Mouse (Mus musculus) gastrocnemius, adult 18-20 months (tissue): ENCODE measurements at regions not wholly inside any gene's neighbourhood (a gene's known extent, or its start where the extent isn't known, plus 50 kb on each side); places are given as distances from the start of the nearest gene placed in this dataset.

Experiments used
- DNase-seq: peaks from one replicate; pipeline ENCODE4 v3.0.0; 2021; ENCODE audit warnings: low spot score

DNA sequence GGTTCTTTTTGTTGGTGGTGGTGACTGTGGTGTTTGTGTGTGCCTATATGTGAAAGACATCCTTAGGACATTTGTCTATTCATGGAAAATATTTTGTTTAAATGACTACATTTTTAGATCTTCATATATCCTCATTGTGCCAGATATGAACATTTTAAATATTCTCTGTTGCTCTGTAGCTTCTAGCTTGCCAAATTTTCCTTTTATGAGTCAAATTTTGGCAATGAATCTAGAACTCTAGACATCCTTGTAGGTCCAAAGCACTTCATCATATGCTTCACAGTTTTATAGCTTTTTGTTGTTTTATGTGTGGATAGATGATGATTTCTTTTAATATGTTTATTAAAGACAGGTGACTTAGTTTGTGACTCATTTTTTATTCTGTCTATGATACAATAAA, 229.4 kb upstream of the Ano5 start:
- no peak for DNase-seq

DNA sequence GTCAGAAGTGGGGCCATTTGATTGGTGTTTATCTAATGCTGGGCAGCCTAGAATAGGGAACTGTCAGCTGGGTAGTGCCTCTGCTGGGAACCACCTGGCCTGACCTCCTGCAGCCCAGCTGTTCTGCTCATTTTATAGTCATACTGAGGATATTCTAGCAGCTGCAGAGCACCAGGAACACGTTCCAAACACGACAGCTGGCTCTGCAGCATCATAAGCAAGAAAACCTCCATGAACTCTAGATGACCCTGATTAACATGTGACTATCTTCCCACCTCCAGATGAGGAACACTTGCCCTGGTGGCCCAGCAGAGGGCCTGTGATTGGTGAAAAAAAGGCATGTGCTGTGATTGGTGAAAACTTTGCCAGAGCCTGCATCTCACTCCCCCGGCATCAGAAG, 210.6 kb upstream of the Ano5 start:
- DNase-seq: peak; percentile 1

GRCm38 (mm10) chr7:51307757-51308156, 203.1 kb upstream of the Ano5 start:
- no peak for DNase-seq

DNA sequence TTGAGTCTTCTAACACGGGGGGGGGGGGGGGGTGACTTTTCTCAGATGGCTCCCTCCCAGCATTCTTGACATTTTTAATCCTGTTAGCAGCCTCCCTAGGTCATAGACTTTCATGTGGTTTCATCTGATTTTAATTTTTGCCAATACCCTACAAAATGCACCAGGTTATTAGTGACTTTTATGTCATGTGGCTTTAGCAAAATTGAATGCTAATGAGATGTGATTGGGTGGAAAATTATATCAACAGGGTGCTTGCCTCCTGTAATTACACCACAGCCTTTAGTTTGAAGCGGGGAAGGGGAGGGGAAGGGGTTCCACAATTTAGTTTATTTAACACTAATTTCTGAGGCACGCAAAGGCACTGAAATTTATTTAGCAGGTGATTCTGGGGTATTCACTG, 200.6 kb upstream of the Ano5 start:
- no peak for DNase-seq

DNA sequence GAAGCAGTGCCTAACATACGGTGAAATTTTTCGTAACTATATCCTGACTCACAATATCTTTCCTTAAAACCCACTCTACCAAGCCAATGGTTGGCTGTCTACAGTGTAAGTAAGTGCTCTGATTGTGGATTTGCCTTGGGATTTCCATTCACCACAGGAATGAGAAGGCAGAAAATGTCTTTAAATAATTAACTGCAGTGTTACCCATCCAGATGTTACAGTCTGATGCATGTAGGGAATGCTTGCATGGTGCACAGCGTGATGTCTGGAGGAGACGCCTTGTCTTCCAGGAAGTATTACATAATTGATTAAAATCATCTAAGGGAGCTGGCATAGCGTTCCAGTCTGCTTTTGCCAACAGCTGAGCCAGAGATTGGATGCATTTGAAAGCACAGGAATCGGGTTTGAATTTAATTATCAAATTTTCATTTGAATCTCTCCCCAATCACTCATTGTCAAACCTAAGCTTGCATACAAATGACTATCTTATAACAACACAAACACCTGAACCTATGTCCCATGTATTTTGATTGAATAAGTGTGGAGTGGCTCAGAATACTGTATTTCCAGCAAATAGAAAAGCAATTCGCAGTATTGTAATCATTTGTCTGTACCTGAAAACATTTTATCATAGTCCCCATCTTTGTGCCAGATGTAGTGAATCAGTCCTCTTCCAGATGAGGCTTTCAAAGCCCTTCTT, 170.8 kb upstream of the Ano5 start:
- no peak for DNase-seq

DNA sequence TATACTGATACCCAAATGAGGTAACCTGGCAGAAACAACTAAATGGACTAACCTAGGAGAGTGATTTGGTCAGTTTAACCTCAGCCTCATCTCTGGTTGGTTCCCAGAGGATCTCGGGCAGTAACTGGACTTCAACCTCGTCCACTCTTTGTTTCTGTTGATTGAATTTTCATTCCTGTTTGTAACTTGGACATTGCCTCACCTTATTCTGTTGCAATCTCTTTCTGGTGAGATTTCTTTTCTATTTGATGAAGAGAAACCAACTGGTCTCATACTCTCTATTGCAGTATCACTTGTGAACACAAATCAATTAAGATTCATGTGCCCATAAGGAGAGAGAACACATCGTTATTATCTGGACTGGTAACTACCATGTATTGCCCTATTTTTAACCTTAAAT, 163.3 kb upstream of the Ano5 start:
- no peak for DNase-seq

DNA sequence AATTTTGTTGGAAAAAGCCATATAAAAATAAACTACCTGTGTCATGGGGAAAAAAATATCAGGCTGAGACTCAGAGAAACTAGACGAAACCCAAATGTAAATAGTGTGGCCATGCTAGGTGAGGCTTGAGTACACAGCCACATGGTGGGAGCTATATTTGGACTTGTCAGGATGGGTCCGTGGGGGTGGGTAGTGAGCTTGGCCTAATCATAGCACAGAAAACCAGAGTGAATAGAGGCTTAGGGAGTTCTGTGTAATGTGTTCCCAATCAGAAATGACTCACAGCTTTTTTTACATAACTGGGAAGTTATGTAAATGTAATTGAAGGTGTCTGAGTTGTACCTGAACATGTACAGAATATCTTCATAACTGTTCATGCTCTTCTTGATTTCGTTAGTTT, 150.7 kb upstream of the Ano5 start:
- DNase-seq: no peak

- DNase-seq: no peak
Measured at GRCm38 (mm10) chr7:51377584-51377983, 133.2 kb upstream of the Ano5 start.
